Mouse (Mus musculus): ENCODE measurements around the gene Ppp1r36.

GRCm38 (mm10) chr12:76459032-76459431, 41.7 kb downstream of the Ppp1r36 start:
- TF ChIP-seq CTCF (IDR thresholded peaks at IDR 0.05; ENCODE audit: extremely low read depth, insufficient read depth, insufficient read length, insufficient replicate concordance) (no peak), POLR2A (IDR thresholded peaks at IDR 0.05; ENCODE audit: low read depth, low read length) (no peak)
